Comparison of ENCODE assay signal across 19 mouse cellular contexts in the genomic region with DNA sequence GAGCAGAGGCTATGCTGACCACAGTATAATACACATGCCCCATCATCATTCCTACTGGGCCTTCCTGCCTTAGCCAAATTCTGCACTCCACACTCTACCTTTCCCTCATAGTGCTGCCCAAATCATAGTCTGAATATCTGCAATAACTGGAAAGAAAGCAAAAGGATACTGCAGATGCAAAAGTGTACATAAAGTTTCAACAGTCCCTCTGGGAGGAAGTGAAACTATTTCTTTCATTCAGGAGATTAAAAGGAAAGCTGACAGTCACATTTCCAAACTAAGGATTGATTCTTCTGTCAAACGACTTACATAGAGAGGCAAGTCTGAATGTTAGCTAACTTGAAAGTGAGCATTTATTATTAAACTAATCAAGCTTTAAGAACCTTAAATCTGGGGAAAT. TPM values are rescaled to one million over a fixed set of nuclear protein-coding genes. Genes with fewer than 3 reads are reported as not detected.
"Had no signal": no experiment of that assay in that cellular context is flagged by ENCODE, and none has a peak within 500 bp of the region (broad histone marks: within the 10 kb centered on the region; RNA-seq: fewer than 3 reads in every experiment).

No protein-coding gene starts in this region.

- DNase-seq: left cerebral cortex, postnatal 4 days; liver; liver, embryonic 13.5 days; liver, postnatal 0 days; lung, adult 18-20 months; lung, adult 2 months; lung, embryonic 14.5 days; lung, postnatal 10 days; lung, postnatal 14 days; lung, postnatal 36 days; lung, postnatal 4 days; midbrain, embryonic 14.5 days had no signal

- ATAC-seq: liver, embryonic 12.5 days; liver, postnatal 0 days; lung, postnatal 0 days; midbrain, embryonic 13.5 days; midbrain, embryonic 15.5 days; midbrain, embryonic 16.5 days had no signal

RNA-seq across cellular contexts. Expression of gene Phex, which starts 50.8 kb away (rescaled TPM):
- total RNA-seq: liver, adult 2 months; monocyte, adult 5-6 weeks had no signal
